30 mouse cellular contexts compared by ENCODE assay signal in genomic region chr10:38147421-38147820, GRCm38 (mm10).
"Had no signal": no experiment of that assay in that cellular context is flagged by ENCODE, and none has a peak within 500 bp of the region (broad histone marks: within the 10 kb centered on the region; RNA-seq: fewer than 3 reads in every experiment).

No protein-coding gene starts in this region.

- H3K27ac ChIP-seq: heart, embryonic 13.5 days; heart, embryonic 15.5 days; hindbrain, embryonic 10.5 days; hindbrain, embryonic 12.5 days; hindbrain, embryonic 13.5 days; hindbrain, embryonic 14.5 days; hindbrain, embryonic 15.5 days; hindbrain, postnatal 0 days; intestine, embryonic 15.5 days; kidney, embryonic 15.5 days; kidney, postnatal 0 days; layer of hippocampus, adult 2 months; left cerebral cortex, adult 2 months had no signal

- H3K27me3 ChIP-seq: heart, embryonic 12.5 days; heart, embryonic 13.5 days; heart, embryonic 15.5 days; hindbrain, embryonic 12.5 days; hindbrain, embryonic 13.5 days; hindbrain, embryonic 15.5 days; intestine, embryonic 15.5 days; kidney, embryonic 15.5 days had no signal

- H3K4me1 ChIP-seq: heart, embryonic 12.5 days; heart, embryonic 13.5 days; heart, embryonic 15.5 days; hindbrain, embryonic 10.5 days; hindbrain, embryonic 12.5 days; hindbrain, embryonic 13.5 days; hindbrain, embryonic 15.5 days; intestine, embryonic 15.5 days; kidney, embryonic 15.5 days had no signal

- DNase-seq: heart, postnatal 10 days; heart, postnatal 14 days; heart, postnatal 36 days; heart, postnatal 4 days; kidney, adult 11 months; kidney, adult 18-20 months; kidney, adult 2 months; kidney, adult 8-10 months; kidney, adult 9 months; kidney, postnatal 10 days; kidney, postnatal 14 days; kidney, postnatal 25 days; kidney, postnatal 36 days; kidney, postnatal 4 days; layer of hippocampus, adult 9-11 months; layer of hippocampus, postnatal 36 days had no signal

- H3K4me3 ChIP-seq: heart, embryonic 12.5 days; heart, embryonic 13.5 days; heart, embryonic 15.5 days; hindbrain, embryonic 10.5 days; hindbrain, embryonic 12.5 days; hindbrain, embryonic 13.5 days; hindbrain, embryonic 15.5 days; intestine, embryonic 15.5 days; kidney, embryonic 15.5 days; layer of hippocampus, adult 2 months; left cerebral cortex, adult 2 months had no signal

- H3K9me3 ChIP-seq: heart, embryonic 12.5 days; heart, embryonic 13.5 days; heart, embryonic 15.5 days; hindbrain, embryonic 10.5 days; hindbrain, embryonic 12.5 days; hindbrain, embryonic 13.5 days; hindbrain, embryonic 15.5 days; intestine, embryonic 15.5 days; kidney, embryonic 15.5 days had no signal

- H3K36me3 ChIP-seq: heart, embryonic 12.5 days; heart, embryonic 13.5 days; heart, embryonic 15.5 days; hindbrain, embryonic 10.5 days; hindbrain, embryonic 12.5 days; hindbrain, embryonic 13.5 days; hindbrain, embryonic 15.5 days; intestine, embryonic 15.5 days; kidney, embryonic 15.5 days had no signal
